In the genomic region with DNA sequence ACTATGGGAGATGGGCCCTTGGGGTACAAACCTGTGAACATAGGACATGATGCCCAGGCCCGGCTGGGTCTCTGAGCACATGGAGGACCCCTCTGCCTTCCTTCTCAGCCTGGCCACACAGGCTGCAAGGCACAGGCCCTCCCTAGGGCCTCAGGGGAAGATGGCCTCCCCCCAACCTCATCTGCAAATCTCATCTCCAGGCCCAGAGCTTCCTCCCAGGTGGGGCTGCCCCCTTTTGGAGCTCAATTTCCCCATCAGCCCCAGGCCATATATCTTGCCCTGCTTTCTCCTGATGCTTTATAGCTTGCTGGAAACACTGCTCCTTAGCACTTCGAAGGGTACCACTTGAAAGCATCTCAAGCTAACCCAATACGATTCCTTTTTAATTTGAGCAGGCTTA, we compare ENCODE assay signal across 26 mouse cellular contexts. TPM values are rescaled to one million over a fixed set of nuclear protein-coding genes. Genes with fewer than 3 reads are reported as not detected.
DNase-seq lines count a peak whose midpoint lies in the region; ATAC-seq and TF ChIP-seq lines count a peak whose summit lies in the region.
"Had no signal": no experiment of that assay in that cellular context is flagged by ENCODE, and none has a peak within 500 bp of the region (broad histone marks: within the 10 kb centered on the region; RNA-seq: fewer than 3 reads in every experiment).

No protein-coding gene starts in this region.

- H3K27me3 ChIP-seq in embryonic facial prominence, embryonic 11.5 days (ENCODE audit: control insufficient read depth, insufficient read depth, low read length) = no peaks in the 10 kb centered on the region
- no peaks in the 10 kb centered on the region for H3K27me3 ChIP-seq in limb, embryonic 14.5 days (ENCODE audit: control insufficient read depth, insufficient read depth, low read length)
- H3K27me3 ChIP-seq in midbrain, embryonic 16.5 days (ENCODE audit: control insufficient read depth, insufficient read depth, low read depth, low read length) = no peaks in the 10 kb centered on the region
- H3K27me3 ChIP-seq: forebrain, embryonic 15.5 days; heart, embryonic 12.5 days; hindbrain, embryonic 15.5 days; liver, embryonic 12.5 days; midbrain, embryonic 12.5 days; neural tube, embryonic 13.5 days had no signal

- ATAC-seq in embryonic facial prominence, embryonic 11.5 days (replicated peaks; ENCODE audit: insufficient number of reproducible peaks, low FRiP score, low TSS enrichment, low read depth) = no peak
- ATAC-seq in limb, embryonic 14.5 days (ENCODE audit: low FRiP score, low read depth) = no peak
- ATAC-seq in midbrain, embryonic 16.5 days = no peak
- ATAC-seq: activated CD4-positive, CD25-positive, alpha-beta regulatory T cell, adult 4 months; forebrain, embryonic 15.5 days; inflammation-experienced regulatory T-cells, adult 6 months; liver, embryonic 12.5 days; liver, postnatal 0 days had no signal

- DNase-seq in embryonic facial prominence, embryonic 11.5 days (ENCODE audit: low spot score) = no peak
- DNase-seq in forelimb bud, embryonic 11.5 days (ENCODE audit: low read depth, low spot score) = peak; percentile 68
- peak; percentile 4 for DNase-seq in limb, embryonic 14.5 days (ENCODE audit: low spot score)
- no peak for DNase-seq in layer of hippocampus, postnatal 14 days (ENCODE audit: low spot score in 2 of 2)
- DNase-seq in spleen, postnatal 10 days (ENCODE audit: low spot score in 2 of 2) = no peak
- DNase-seq: adrenal gland, postnatal 36 days; B cell, adult 2 months; cerebellum, adult 8-10 months; kidney, adult 11 months; kidney, postnatal 25 days; liver, postnatal 0 days; right cerebral cortex, postnatal 14 days had no signal

- TF ChIP-seq CTCF in bone marrow, adult 2 months (IDR thresholded peaks at IDR 0.05; ENCODE audit: control insufficient read depth, insufficient read depth, low read length) = no peak

- H3K4me3 ChIP-seq in bone marrow, adult 2 months (replicated peaks; ENCODE audit: control insufficient read depth, low read depth, low read length) = no peak overlapping the region
- no peak overlapping the region for H3K4me3 ChIP-seq in embryonic facial prominence, embryonic 11.5 days (ENCODE audit: low read depth, low read length)
- H3K4me3 ChIP-seq in limb, embryonic 14.5 days (replicated peaks; ENCODE audit: low read length) = no peak overlapping the region
- H3K4me3 ChIP-seq in midbrain, embryonic 16.5 days (ENCODE audit: low read depth, low read length) = no peak overlapping the region
- H3K4me3 ChIP-seq: forebrain, embryonic 15.5 days; gastrocnemius, adult 2 months; heart, adult 2 months; heart, embryonic 12.5 days; hindbrain, embryonic 10.5 days; hindbrain, embryonic 15.5 days; left cerebral cortex, adult 2 months; liver, embryonic 12.5 days; midbrain, embryonic 12.5 days; neural tube, embryonic 13.5 days had no signal

- no peak overlapping the region for H3K9ac ChIP-seq in embryonic facial prominence, embryonic 11.5 days (replicated peaks; ENCODE audit: low read length)
- H3K9ac ChIP-seq in limb, embryonic 14.5 days (ENCODE audit: low read depth, low read length, severe bottlenecking) = no peak overlapping the region
- H3K9ac ChIP-seq in midbrain, embryonic 16.5 days (ENCODE audit: low read depth, low read length) = no peak overlapping the region
- H3K9ac ChIP-seq: forebrain, embryonic 15.5 days; heart, embryonic 12.5 days; hindbrain, embryonic 15.5 days; liver, embryonic 12.5 days; liver, postnatal 0 days; midbrain, embryonic 12.5 days; neural tube, embryonic 13.5 days had no signal

- no peaks in the 10 kb centered on the region for H3K9me3 ChIP-seq in embryonic facial prominence, embryonic 11.5 days (replicated peaks; ENCODE audit: control insufficient read depth, low read length)
- H3K9me3 ChIP-seq in limb, embryonic 14.5 days (ENCODE audit: control insufficient read depth, low read length) = no peaks in the 10 kb centered on the region
- no peaks in the 10 kb centered on the region for H3K9me3 ChIP-seq in midbrain, embryonic 16.5 days (replicated peaks; ENCODE audit: control insufficient read depth, low read length, poor library complexity, severe bottlenecking)
- H3K9me3 ChIP-seq: forebrain, embryonic 15.5 days; heart, embryonic 12.5 days; hindbrain, embryonic 10.5 days; hindbrain, embryonic 15.5 days; liver, embryonic 12.5 days; midbrain, embryonic 12.5 days; neural tube, embryonic 13.5 days had no signal

- no peaks in the 10 kb centered on the region for H3K36me3 ChIP-seq in embryonic facial prominence, embryonic 11.5 days (replicated peaks; ENCODE audit: control insufficient read depth, insufficient read depth, low read depth, low read length)
- no peaks in the 10 kb centered on the region for H3K36me3 ChIP-seq in limb, embryonic 14.5 days (ENCODE audit: control insufficient read depth, insufficient read depth, low read length)
- no peaks in the 10 kb centered on the region for H3K36me3 ChIP-seq in midbrain, embryonic 16.5 days (ENCODE audit: control insufficient read depth, insufficient read depth, low read length)
- H3K36me3 ChIP-seq: forebrain, embryonic 15.5 days; heart, embryonic 12.5 days; hindbrain, embryonic 10.5 days; hindbrain, embryonic 15.5 days; liver, embryonic 12.5 days; midbrain, embryonic 12.5 days; neural tube, embryonic 13.5 days had no signal

- TF ChIP-seq POLR2A in bone marrow, adult 2 months (IDR thresholded peaks at IDR 0.05; ENCODE audit: borderline replicate concordance, control insufficient read depth, low read depth, low read length) = no peak
- TF ChIP-seq POLR2A in limb, embryonic 14.5 days (IDR thresholded peaks at IDR 0.05; ENCODE audit: borderline replicate concordance, extremely low read depth, insufficient read depth, insufficient read length) = no peak

- no peak overlapping the region for H3K4me2 ChIP-seq in embryonic facial prominence, embryonic 11.5 days (ENCODE audit: low read depth, low read length)
- peak overlapping the region; percentile 13; the same call in 1 of the 2 replicates for H3K4me2 ChIP-seq in limb, embryonic 14.5 days (replicated peaks; ENCODE audit: low read depth, low read length, severe bottlenecking)
- no peak overlapping the region for H3K4me2 ChIP-seq in midbrain, embryonic 16.5 days (ENCODE audit: low read length)
- H3K4me2 ChIP-seq: forebrain, embryonic 15.5 days; heart, embryonic 12.5 days; hindbrain, embryonic 15.5 days; liver, embryonic 12.5 days; midbrain, embryonic 12.5 days; neural tube, embryonic 13.5 days had no signal

- H3K4me1 ChIP-seq in bone marrow, adult 2 months (ENCODE audit: control insufficient read depth, insufficient read depth, low read length) = peaks cover 18% of the 10 kb centered on the region
- H3K4me1 ChIP-seq in embryonic facial prominence, embryonic 11.5 days (ENCODE audit: control insufficient read depth, insufficient read depth, low read length) = peaks cover 4% of the 10 kb centered on the region
- peaks cover 77% of the 10 kb centered on the region for H3K4me1 ChIP-seq in limb, embryonic 14.5 days (ENCODE audit: control insufficient read depth, insufficient read depth, low read length)
- H3K4me1 ChIP-seq in midbrain, embryonic 16.5 days (ENCODE audit: control insufficient read depth, insufficient read depth, low read length) = peaks cover 4% of the 10 kb centered on the region

- peak overlapping the region; percentile 50 for H3K27ac ChIP-seq in bone marrow, adult 2 months (ENCODE audit: control insufficient read depth, insufficient read depth, low read depth, low read length, poor library complexity)
- H3K27ac ChIP-seq in embryonic facial prominence, embryonic 11.5 days (replicated peaks; ENCODE audit: low read depth, low read length) = peak overlapping the region; percentile 60; the same call in 1 of the 2 replicates
- H3K27ac ChIP-seq in limb, embryonic 14.5 days (replicated peaks; ENCODE audit: low read depth, low read length) = peak overlapping the region; percentile 86
- no peak overlapping the region for H3K27ac ChIP-seq in midbrain, embryonic 16.5 days (ENCODE audit: low read length)
- H3K27ac ChIP-seq: forebrain, embryonic 15.5 days; gastrocnemius, adult 2 months; heart, adult 2 months; hindbrain, embryonic 15.5 days; left cerebral cortex, adult 2 months; liver, embryonic 12.5 days; midbrain, embryonic 12.5 days; neural tube, embryonic 13.5 days had no signal

- whole genome bisulfite sequencing in bone marrow, adult 2 months = 69% methylated on average over 3 of the region's 3 CpGs
- WGBS in embryonic facial prominence, embryonic 11.5 days = 79% methylated on average over 3 of the region's 3 CpGs
- 20% methylated on average over 3 of the region's 3 CpGs for WGBS in limb, embryonic 14.5 days
- 93% methylated on average over 3 of the region's 3 CpGs for WGBS in midbrain, embryonic 16.5 days

RNA-seq across cellular contexts. Expression of a gene that starts 14.3 kb away (rescaled TPM):
- polyA plus RNA-seq in bone marrow, adult 2 months (2011; ENCODE audit: insufficient read depth, insufficient read length, low replicate concordance, missing spikeins) = 22.4 and 70.7 TPM in 2 replicates
- 0.36 and 0.38 TPM in 2 replicates for polyA plus RNA-seq in embryonic facial prominence, embryonic 11.5 days (2014; fragmentation: Nextera tagmentation; extraction: Ambion mirVana)
- polyA plus RNA-seq in limb, embryonic 14.5 days (2012; rRNA removed) = 1.9 and 2.0 TPM in 2 replicates
- polyA plus RNA-seq in limb, embryonic 14.5 days (2014; fragmentation: Nextera tagmentation; extraction: Ambion mirVana) = 1.1 and 1.3 TPM in 2 replicates
- total RNA-seq in layer of hippocampus, postnatal 14 days (2021) = 1 to 10 TPM; 1.7 to 1.8 TPM
- polyA plus RNA-seq in midbrain, embryonic 16.5 days (2015; fragmentation: Nextera tagmentation; extraction: Ambion mirVana) = 0.91 and 0.93 TPM in 2 replicates

RNA-seq across cellular contexts. Expression of a gene that starts 28.2 kb away (rescaled TPM):
- polyA plus RNA-seq in bone marrow, adult 2 months (2011; ENCODE audit: insufficient read depth, insufficient read length, low replicate concordance, missing spikeins) = 99.1 and 137 TPM in 2 replicates
- 628 and 651 TPM in 2 replicates for polyA plus RNA-seq in embryonic facial prominence, embryonic 11.5 days (2014; fragmentation: Nextera tagmentation; extraction: Ambion mirVana)
- 231 and 297 TPM in 2 replicates for polyA plus RNA-seq in limb, embryonic 14.5 days (2012; rRNA removed)
- 304 and 351 TPM in 2 replicates for polyA plus RNA-seq in limb, embryonic 14.5 days (2014; fragmentation: Nextera tagmentation; extraction: Ambion mirVana)
- 100 to 1,000 TPM; 127 to 133 TPM for total RNA-seq in layer of hippocampus, postnatal 14 days (2021)
- polyA plus RNA-seq in midbrain, embryonic 16.5 days (2015; fragmentation: Nextera tagmentation; extraction: Ambion mirVana) = 243 and 285 TPM in 2 replicates

Comparison
In these comparisons a context has a peak if more than half of its experiments do, and no peak if none do; other contexts are left out.
1. DNase-seq: peak in forelimb bud, embryonic 11.5 days (single experiment) and limb, embryonic 14.5 days (single experiment); none in embryonic facial prominence, embryonic 11.5 days (single experiment), layer of hippocampus, postnatal 14 days (0 of 2) and spleen, postnatal 10 days (0 of 2).